Mouse (Mus musculus): ENCODE results near the gene Vps8.
A peak's percentile ranks its signal among the peaks of the same experiment; 100 is the strongest.

The Vps8 gene

DNA sequence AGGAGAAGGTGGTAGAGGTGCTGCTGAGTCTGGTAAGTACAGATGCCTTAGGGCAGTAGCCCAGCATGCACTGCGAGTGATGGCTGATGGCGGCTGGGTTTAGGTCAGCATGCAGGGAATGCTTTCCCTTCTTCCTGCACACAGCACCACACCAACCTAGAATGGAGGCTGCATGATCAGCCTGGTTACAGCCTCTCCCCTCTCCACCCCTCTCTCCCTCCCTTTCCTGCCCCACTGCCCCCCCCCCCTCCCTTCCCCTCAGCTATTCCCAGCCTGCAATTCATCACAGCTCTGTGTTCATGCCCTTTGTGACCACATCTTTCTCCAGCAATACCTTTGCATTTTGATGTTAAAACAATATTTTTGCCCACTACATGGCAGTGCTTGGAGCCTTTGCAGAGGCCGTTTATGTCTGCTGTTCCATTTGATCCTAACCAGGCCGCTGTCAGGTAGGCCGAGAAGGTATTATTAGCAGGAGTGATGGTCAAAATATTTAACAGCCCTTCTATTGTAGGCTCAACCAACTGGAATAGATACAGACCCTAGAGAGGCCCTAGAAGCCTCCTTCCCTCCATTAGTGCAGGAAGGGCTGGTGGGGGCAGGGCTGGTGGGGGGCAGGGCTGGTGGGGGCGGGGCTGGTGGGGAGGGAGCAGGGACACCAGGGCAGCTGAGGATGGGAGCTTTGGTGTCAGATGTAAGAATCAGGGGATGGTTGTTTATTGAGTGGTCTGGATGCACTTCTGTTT lies 17.5 kb upstream of the Vps8 start:
- no peak for DNase-seq

DNA sequence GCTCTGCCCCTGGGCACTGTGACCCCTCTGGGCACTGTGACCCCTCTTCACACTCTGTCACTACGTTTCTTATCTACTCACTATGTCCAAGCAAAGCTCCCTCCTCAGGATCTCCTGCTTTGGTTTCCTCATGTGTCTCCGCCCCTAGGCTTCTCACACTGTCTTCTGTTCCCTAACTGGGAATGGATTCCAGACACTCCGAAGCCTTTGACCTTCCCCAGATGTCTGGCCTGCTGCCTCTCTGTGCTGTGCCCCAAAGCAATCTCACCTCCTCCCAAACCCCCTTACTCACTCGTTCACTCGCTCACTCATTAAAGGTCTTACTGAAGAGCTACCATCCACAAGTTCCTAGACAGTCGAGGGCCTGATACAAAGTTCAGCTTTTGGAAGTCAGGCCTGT lies 16.8 kb upstream of the Vps8 start:
- no peak for DNase-seq

DNA sequence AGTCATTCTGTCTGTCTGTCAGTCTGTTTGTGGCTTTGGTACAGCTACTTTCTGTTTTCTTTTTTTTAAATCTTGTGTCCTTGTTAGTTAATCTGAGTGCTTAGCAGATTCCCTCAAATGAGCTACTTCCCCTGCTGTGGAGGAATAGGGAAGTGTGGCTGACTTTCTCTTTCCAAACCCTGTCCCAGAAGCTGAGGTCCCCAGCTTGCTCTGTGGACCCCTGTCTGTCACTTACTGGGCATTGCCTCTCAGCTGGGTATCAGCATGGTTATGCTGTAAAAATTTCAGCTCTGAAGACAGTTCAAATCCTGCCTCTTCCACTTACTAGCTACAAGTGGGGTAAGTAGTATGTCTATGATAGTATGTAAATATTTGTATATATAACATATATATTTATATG lies 11.1 kb upstream of the Vps8 start:
- no peak for DNase-seq

DNA sequence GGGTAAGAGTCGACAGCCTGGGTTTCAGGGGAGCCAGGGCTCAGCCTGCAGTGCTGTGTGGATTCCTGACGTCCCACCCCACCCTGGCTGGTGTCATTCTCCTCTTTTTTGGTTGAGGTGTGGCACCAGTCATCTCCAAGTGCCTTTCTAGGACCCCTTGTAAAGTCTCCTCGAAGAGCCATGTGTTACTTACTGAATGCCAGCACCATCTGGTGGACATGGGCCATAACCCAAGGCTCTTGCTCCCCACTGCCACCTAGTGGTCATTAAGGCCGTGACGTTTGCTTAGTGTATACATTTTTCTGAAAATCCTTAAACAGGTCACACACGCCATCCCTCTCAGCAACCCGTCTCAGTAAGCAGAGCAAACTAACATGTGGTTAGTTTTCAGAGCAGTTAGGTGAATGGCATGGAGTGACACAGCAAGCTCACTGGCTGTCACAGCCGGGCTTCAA lies 10.3 kb upstream of the Vps8 start:
- DNase-seq: peak; percentile 83 to 88

DNA sequence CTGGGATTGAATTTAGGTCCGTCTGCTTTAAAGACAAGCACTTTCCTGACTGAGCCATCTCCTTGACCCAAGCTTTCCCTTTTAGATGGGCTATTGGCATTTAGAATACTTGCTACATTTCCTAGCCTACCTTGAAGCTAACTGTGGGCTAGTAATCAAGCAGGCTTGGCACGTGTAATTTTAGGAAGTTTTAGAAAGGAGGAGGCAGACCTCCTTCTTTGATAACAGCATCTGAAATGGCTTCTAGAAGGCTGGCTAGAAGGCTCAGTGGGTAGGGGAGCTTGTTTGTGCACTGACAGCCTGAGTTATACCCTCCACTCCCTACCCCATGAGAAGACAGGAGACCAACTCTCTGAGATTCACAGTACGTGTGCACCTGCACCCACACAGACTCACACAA lies 9.1 kb upstream of the Vps8 start:
- no peak for DNase-seq

DNA sequence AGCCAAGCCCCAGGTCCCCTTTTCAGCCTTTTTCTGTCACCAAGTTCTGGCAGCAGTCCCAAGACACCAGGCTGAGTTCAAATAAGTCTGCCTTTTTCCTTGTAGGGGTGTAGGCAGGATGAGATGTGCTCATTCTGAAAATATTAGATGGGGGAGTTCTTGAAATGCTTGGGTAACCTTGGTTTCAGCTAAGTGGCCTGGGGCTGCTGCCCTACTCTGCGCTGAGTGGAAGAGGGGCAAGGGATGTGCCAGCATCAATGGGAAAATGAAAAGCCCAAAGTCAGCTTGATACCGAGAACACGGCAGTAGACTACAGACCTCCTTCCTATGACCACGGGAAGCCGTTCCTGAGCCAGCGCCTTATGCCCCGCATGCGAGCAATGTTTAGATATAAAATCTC lies 7.8 kb upstream of the Vps8 start:
- no peak for DNase-seq

DNA sequence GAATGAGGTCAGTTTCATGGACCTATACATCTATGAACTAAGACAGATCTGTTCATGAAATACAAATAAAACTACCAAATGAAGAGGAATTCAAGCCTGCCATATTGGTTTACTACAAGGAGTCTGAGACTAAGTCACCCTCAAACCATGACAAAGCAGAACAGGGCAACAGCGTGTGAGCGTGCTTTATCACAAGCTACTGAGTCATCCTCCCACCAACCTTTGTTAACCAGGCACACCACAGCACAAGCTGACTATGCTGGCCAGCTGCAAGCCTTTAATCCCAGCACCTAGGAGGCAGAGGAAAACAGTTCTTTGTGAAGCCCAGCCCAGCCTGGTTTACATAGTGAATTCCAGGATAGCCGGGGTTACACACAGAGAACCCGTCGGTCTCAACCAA lies 4.9 kb upstream of the Vps8 start:
- DNase-seq: no peak

DNA sequence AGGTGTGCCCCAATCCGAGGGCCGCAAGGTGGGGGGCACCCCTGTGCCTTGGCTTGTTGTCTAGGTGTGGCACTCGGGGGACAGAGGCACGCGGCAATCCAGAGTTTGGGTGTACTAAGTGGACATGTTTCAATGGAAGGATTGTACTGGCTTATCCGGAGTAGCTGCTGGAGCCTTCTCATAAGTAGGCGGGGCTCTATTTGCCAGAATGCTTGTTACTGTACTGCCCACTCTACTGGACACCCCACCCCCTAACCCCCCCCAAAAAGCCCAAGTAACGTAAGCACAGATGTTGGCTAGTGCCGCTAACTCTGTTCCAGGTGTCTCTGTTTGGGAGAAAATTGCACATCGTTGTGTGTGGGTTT lies 610 bp downstream of the Vps8 start:
- DNase-seq: no peak

DNA sequence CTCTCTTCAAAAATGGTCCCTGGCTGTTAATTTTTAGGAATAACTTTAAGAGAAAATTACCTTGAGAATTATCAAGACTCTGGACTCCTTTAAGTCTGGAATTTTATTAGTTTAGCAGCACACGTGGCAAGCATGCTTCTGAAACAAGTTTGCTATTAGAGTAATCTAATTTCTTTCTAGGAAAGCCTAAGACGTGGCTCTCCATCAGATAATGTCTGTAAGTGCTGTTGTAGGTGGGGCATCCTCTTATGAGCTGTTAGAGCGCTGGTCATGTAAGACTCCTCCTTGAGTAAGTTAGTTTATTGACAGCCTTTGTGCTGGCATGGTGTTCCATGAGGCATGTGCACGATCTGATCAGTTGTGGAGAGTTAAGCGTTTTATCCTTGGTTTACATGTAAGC lies 5.2 kb downstream of the Vps8 start:
- no peak for DNase-seq

DNA sequence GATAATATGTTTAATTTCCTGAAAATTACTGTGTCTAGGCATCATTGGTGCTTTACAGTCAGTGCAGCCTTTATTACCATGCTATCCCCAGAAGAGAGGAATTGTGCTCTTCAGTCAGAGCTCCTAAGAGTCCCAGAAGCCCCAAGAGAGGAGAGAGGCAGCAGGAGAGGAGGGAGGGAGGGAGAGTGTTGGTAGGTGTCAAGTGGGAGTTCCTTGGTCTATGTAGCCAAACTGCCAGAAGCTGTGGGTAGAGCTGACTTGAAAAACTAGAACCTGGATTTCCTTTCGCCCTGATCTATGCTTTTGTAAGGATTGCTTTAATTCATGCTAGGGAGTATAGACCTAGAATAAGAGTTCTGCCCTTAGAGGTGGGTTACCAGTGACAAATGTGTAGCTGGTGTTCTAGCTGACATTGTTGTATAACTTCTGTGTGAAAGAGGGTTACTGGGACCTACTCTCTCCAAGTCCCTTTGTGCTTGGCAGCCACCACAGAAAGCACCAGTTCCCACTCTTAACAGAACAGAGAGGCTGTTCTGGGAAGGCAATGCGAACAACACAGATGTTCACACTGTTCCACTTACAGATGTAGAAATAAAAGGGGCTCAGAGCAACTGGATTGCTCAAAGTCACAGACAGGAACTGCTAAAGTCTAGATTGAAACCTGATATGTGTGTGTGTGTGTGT lies 7.6 kb downstream of the Vps8 start:
- no peak for DNase-seq

DNA sequence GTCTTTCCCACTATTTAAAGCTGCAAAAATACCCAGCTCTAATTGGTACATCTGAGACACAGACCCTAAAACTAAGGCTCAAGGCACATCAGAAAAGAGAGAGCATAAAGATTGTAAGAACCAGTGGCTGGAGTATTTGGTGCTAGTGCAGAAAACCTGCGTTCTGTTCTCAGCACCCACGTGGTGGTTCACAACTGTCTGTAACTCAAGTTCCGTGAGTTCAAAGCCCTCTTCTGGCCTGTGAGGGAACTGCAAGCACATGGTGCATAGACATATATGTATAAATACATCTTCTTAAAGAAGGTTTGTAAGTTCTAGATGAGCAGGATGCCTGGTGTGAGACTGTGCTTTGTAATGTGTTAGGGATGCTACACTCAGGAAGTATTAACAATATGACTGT lies 8.7 kb downstream of the Vps8 start:
- peak in 1 of 2 experiments; percentile 10 for DNase-seq

DNA sequence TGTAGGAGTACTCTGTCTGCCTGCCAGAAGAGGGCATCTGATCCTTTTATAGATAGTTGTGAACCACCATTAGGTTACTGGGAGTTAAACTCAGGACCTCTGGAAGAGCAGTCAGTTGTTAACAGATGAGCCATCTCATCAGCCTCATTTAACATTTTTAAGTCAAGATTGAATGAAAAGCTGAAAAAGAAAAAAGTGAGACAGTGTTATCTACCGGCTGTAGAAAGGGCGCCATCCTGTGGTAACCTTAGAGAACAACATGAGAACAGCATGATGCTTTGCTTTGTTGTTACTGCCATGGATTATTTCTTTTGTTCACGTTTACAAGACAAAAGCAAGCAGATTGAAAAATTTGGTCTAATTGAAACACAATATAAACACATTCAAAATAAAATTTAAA lies 10.6 kb downstream of the Vps8 start:
- DNase-seq: peak; percentile 28 to 36

DNA sequence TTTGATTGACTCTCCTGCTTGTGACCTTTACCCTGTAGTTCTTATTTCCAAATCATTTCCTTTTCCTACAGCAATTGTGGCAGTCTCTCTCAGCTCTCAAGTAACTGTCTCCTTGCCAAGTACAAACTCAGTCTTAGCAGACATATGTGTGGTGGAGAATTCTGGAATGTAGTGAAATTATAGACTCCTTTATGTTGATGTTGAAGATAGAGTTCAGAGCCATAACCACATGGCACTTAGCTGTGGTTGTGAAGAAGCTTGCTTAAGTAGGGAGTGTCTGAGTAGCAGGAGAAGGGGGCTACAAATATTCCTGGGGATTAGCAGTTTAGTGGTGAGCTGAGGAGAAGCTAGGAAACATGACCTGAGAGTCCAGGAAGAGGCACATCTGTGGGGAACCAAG lies 18.1 kb downstream of the Vps8 start:
- no peak for DNase-seq

DNA sequence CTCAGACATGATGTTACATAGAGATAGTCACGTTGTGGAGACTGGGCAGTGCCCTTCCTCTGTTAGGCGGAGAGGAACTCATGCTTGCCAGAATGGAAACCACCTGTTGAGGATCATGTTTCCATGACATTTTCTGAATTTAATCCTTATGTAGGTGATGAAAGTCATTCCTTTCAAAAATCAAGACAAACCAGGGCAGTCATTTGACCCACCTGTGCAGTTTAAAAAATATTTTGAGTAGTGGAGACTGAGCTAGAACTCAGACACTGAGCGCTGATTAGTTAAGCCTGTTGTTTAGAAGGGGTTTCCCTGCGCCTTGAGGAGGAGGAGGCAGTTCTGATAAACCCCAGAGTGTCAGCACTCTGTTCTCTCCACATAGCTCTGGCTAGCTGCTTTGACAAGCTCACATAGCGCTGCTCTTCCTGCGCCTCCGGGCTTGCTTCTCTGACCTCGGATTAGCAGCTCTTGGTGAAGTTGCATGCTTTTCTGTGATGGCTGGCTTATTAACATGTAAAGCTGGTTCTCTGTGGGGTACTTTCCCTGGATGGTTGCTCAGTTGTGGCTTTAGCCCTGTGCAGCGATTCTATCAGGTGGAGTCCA lies 22.2 kb downstream of the Vps8 start:
- no peak for DNase-seq

DNA sequence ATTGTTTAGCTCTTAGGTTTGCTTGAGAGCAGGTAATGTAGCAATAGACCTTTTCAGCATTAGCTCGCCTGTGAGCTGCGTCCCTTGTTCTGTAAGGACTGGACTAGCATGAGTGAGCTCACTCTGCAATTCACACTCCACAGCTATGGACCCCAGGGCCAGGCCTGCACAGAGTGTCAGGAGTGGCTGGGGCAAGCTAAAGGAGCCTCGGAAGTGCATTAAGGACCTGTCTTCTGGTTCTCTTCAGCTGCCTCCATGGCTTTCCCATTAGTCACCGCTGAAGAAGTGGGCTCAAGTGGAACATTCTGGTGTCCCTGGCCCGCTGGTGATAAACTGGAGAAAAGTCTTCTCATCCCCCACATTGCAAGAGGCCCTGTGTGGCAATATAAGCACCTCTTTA lies 24.5 kb downstream of the Vps8 start:
- DNase-seq: no peak

DNA sequence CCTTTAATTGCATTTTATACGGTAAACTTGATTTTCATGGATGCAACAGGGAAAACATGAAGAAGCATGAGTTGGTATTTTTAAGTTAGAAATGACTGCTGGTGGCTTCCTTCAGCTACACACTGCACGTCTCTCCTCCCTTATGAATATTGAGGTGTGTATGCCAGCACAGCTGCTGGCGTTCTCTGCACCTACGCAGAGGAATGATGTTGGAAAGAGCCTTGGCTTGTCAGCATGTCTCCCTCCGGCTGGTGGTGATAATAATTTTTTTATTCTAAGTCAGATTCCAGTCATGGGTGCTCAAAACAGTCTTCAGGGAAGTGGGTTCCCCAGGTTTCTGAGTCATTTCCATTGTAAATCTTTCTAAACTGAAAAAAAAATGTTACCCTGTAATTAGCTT lies 25.5 kb downstream of the Vps8 start:
- DNase-seq: no peak

DNA sequence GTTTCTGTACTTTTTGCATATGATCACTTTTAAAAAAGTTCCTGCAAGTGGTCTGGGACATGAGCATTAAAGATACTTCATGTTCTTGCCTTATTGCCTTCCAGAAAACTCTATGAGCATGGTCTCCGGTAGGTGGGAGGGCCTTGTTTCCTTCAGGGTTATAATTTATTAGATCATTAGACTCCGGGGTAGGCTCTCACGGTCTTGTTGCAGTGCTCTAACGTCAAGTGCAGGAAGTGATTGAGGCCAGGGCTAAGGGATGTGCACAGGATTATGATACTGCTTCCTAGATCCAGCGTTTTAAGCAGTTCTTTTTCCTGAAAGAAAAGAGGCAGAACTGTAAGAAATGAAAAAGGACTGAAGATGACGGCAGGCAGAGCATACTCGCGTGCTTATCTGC lies 27.0 kb downstream of the Vps8 start:
- DNase-seq: no peak

DNA sequence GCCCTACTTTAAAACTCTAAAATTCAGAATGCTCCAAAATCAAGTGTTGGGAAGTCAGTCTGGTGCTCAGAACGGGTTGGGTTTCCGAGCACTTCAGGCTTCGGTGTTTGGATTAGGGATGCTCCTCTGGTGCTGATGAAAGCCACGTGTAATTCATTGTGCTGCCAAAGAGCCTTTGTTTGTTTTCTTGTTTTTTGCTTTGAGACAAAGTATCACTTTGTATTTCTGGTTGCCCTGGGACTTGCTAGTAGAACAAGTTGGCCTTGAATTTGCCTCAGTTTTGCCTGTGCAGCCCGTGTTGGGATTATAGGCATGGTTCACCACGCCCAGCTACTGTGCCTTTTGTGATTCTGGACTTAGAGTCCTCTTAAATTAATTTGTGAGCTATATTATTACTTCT lies 29.7 kb downstream of the Vps8 start:
- no peak for DNase-seq

DNA sequence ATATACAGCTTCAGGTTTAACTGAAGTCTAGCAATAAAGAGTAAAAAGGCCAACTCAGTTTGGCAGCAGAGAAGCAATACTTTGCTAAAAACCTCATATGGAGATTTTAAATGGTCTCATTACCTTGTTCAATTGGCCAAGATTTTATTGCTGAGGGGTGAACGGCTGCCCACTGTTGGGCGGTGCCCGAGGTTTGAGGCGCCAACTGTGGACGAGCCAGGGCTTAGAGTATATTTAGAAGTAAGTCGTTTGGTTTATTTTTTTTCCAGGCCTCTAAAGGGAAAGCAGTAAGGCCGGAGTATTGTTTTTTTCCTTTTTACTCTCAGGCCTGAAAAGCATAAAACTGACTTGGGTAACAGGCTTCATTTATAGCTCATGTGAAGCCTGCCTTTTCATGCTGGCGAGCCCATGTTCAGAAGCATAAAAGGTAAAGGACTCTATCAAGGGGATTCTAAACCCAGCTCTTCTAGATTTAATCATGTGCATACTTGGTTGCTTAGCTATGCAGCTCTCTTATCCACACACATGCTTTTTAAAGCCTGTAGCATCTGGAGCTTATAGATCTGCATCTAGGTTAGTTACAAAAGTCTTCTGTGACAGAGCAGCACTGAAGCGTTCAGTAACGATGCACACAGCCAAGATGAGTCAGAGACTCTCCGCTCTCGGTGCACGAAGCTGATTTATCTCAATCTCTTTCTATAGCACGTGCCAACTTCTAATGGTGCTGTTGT lies 34.9 kb downstream of the Vps8 start:
- DNase-seq: no peak

DNA sequence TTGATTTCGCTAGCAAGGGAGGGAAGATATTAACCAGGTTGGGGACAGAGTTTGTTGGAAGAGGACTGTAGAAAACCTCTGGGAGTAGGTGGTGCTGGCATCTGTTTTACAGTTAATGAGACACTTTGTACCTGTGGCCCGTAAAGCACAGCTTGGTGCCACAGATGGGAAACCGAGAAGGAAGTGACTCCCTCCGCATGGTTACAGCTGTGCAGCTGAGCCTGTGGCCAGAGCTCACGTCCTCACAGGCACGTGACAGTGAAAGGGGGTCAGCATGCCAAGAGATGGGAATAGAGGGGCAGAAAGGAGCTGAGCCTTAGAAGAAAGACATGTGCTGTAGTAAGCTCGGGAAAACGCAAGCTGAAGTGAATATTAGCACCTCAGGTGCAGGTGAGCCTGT lies 43.0 kb downstream of the Vps8 start:
- DNase-seq: no peak

DNA sequence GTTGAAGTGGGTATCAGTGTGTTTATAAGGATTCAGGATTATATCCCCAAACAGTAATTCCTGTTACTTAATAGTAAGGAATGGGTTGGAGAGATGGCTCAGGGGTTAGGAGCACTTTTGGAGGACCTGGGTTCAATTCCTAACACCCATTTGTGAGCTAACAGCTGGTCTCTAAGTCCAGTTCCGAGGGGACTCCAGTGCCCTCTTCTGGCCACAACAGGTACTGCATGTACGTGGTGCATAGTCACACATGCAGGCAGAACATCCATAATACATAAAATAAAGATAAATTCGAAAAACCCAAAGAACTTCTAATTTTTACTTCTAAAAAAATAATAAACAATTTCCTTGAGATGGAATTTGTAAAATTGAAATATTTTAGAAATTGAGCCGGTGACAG lies 47.5 kb downstream of the Vps8 start:
- peak; percentile 48 to 52 for DNase-seq

DNA sequence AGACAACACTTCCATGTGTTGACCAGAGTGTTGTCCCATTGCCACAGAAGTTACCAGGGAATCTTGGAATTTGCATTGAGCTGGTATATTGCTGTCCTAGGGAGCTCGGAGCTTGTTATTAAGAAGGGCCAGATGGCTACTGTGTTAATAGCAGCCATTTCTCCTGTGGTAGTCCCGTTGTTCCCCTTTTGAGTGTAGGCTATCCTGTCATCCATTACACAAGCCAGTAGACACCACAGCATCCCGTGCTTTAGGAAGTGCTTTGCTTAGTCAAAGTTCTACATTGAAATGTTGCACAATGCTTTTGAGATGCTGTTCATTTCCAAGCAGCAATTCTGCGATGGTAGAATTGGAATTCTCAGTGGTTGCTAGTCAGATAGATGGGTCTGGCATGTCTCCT lies 54.2 kb downstream of the Vps8 start:
- DNase-seq: no peak

DNA sequence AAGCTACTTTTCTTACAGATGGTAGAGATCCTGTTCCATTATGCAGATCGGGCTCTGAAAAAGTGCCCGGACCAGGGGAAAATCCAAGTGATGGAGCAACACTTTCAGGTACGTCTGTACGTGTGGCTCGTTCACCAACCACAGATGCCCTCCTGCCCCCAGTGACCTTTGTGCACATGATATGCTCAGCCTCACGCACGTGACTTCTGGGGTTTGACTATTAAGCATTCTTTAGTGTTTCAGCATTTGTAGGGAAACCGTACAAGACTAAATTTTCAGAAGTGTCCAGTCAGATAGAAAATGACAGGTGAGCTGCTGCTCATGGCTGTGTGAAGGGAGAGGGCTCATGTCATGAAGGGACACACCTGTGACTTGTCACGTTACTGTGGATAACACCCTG lies 55.5 kb downstream of the Vps8 start:
- DNase-seq: no peak

DNA sequence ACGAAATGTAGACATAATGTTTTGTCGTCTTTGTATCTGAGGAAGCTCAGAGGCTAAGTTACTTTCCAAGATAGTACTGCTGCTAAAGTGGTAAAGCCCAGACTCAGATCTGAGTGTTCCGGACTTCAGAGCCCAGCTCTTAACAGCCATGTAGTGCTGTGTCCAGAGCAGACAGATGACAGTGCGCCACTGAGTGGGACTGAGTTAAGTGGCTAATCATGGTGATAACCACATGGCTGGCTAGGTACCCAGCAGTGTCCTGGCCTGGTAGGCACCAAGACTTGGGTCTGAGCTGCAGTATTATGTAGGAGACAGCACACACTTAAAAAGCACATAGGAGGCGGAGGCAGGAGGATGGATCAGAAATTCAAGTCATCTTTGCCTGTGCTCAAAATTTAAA lies 60.9 kb downstream of the Vps8 start:
- no peak for DNase-seq

All from B cell, adult 2 months (primary cell).